Mouse (Mus musculus): ENCODE results near the gene Ankmy2. TPM values are rescaled to one million over a fixed set of nuclear protein-coding genes. Genes with fewer than 3 reads are reported as not detected.
"Not testable (repeated sequence)": the region's sequence is repeated elsewhere in the genome, so short reads cannot be mapped to it uniquely, and the experiment has no call there.

Ankmy2 gene
- polyA plus RNA-seq, 1 experiment from 2014 or later = 26.7 TPM

GRCm38 (mm10) chr12:36177227-36177626, 20.3 kb downstream of the Ankmy2 start:
- H3K4me2 ChIP-seq (ENCODE audit: low read depth, low read length) = no peak overlapping the region
- H3K9ac ChIP-seq (ENCODE audit: low read length) = no peak overlapping the region
- H3K4me1 ChIP-seq (ENCODE audit: control insufficient read depth, insufficient read depth, low read length) = peaks cover under 1% of the 10 kb centered on the region; the same call in 1 of the 2 replicates
- no peak for ATAC-seq (replicated peaks; ENCODE audit: extremely low read depth, insufficient read depth, low FRiP score)
- H3K27me3 ChIP-seq (ENCODE audit: control insufficient read depth, insufficient read depth, low read length) = no peaks in the 10 kb centered on the region
- H3K27ac ChIP-seq (ENCODE audit: low read length) = no peak overlapping the region
- H3K4me3 ChIP-seq (ENCODE audit: low read length) = no peak overlapping the region
- WGBS = 92% methylated on average over 5 of the region's 5 CpGs
- no peaks in the 10 kb centered on the region for H3K9me3 ChIP-seq (replicated peaks; ENCODE audit: control insufficient read depth, low read length)
- H3K36me3 ChIP-seq (ENCODE audit: control insufficient read depth, insufficient read depth) = peaks cover 35% of the 10 kb centered on the region

- ATAC-seq (replicated peaks; ENCODE audit: extremely low read depth, insufficient read depth, low FRiP score) = peak; percentile 78
Measured at GRCm38 (mm10) chr12:36182570-36182969, 25.7 kb downstream of the Ankmy2 start.

GRCm38 (mm10) chr12:36187081-36187480, 30.2 kb downstream of the Ankmy2 start:
- Histone ChIP-seq H3K36me3 (ENCODE audit: control insufficient read depth, insufficient read depth) (peaks cover 44% of the 10 kb centered on the region), H3K9me3 (replicated peaks; ENCODE audit: control insufficient read depth, low read length) (no peaks in the 10 kb centered on the region), H3K4me1 (ENCODE audit: control insufficient read depth, insufficient read depth, low read length) (peaks cover 3% of the 10 kb centered on the region; the same call in 1 of the 2 replicates), H3K4me2 (ENCODE audit: low read depth, low read length) (no peak overlapping the region), H3K9ac (ENCODE audit: low read length) (no peak overlapping the region), H3K27me3 (ENCODE audit: control insufficient read depth, insufficient read depth, low read length) (no peaks in the 10 kb centered on the region), H3K27ac (ENCODE audit: low read length) (no peak overlapping the region), H3K4me3 (ENCODE audit: low read length) (no peak overlapping the region)
- peak; percentile 53; the same call in 1 of the 2 replicates for ATAC-seq (replicated peaks; ENCODE audit: extremely low read depth, insufficient read depth, low FRiP score)
- 70% methylated on average over 6 of the region's 6 CpGs for WGBS

More at GRCm38 (mm10) chr12:36182570-36182969, 25.7 kb downstream of the Ankmy2 start:
- H3K4me3 ChIP-seq (ENCODE audit: low read length) = no peak overlapping the region
- no peak overlapping the region for H3K4me2 ChIP-seq (ENCODE audit: low read depth, low read length)
- H3K9me3 ChIP-seq (replicated peaks; ENCODE audit: control insufficient read depth, low read length) = no peaks in the 10 kb centered on the region
- peak overlapping the region; percentile 70 for H3K27ac ChIP-seq (ENCODE audit: low read length)
- H3K4me1 ChIP-seq (ENCODE audit: control insufficient read depth, insufficient read depth, low read length) = peaks cover 3% of the 10 kb centered on the region; the same call in 1 of the 2 replicates
- H3K36me3 ChIP-seq (ENCODE audit: control insufficient read depth, insufficient read depth) = peaks cover 27% of the 10 kb centered on the region
- H3K27me3 ChIP-seq (ENCODE audit: control insufficient read depth, insufficient read depth, low read length) = no peaks in the 10 kb centered on the region
- WGBS = 55% methylated on average over 6 of the region's 6 CpGs
- H3K9ac ChIP-seq (ENCODE audit: low read length) = no peak overlapping the region

GRCm38 (mm10) chr12:36189610-36190009, 32.7 kb downstream of the Ankmy2 start:
- Histone ChIP-seq H3K4me3 (ENCODE audit: low read length) (no peak overlapping the region), H3K4me2 (ENCODE audit: low read depth, low read length) (no peak overlapping the region), H3K27me3 (ENCODE audit: control insufficient read depth, insufficient read depth, low read length) (no peaks in the 10 kb centered on the region), H3K27ac (ENCODE audit: low read length) (no peak overlapping the region), H3K9me3 (replicated peaks; ENCODE audit: control insufficient read depth, low read length) (no peaks in the 10 kb centered on the region), H3K36me3 (ENCODE audit: control insufficient read depth, insufficient read depth) (peaks cover 48% of the 10 kb centered on the region), H3K4me1 (ENCODE audit: control insufficient read depth, insufficient read depth, low read length) (no peaks in the 10 kb centered on the region), H3K9ac (ENCODE audit: low read length) (no peak overlapping the region)
- WGBS = 92% methylated on average over 3 of the region's 3 CpGs
- no peak for ATAC-seq (replicated peaks; ENCODE audit: extremely low read depth, insufficient read depth, low FRiP score)

GRCm38 (mm10) chr12:36190343-36190742, 33.4 kb downstream of the Ankmy2 start:
- Histone ChIP-seq H3K4me1 (ENCODE audit: control insufficient read depth, insufficient read depth, low read length) (no peaks in the 10 kb centered on the region), H3K4me3 (ENCODE audit: low read length) (no peak overlapping the region), H3K4me2 (ENCODE audit: low read depth, low read length) (no peak overlapping the region), H3K27me3 (ENCODE audit: control insufficient read depth, insufficient read depth, low read length) (no peaks in the 10 kb centered on the region), H3K9ac (ENCODE audit: low read length) (no peak overlapping the region), H3K36me3 (ENCODE audit: control insufficient read depth, insufficient read depth) (peaks cover 54% of the 10 kb centered on the region), H3K9me3 (replicated peaks; ENCODE audit: control insufficient read depth, low read length) (no peaks in the 10 kb centered on the region), H3K27ac (ENCODE audit: low read length) (no peak overlapping the region)
- 84% methylated on average over 5 of the region's 5 CpGs for WGBS
- ATAC-seq (replicated peaks; ENCODE audit: extremely low read depth, insufficient read depth, low FRiP score) = no peak

GRCm38 (mm10) chr12:36194976-36195375, 38.1 kb downstream of the Ankmy2 start:
- peaks cover 8% of the 10 kb centered on the region for H3K9me3 ChIP-seq (replicated peaks; ENCODE audit: control insufficient read depth, low read length)
- no peak overlapping the region for H3K9ac ChIP-seq (ENCODE audit: low read length)
- no peak for ATAC-seq (replicated peaks; ENCODE audit: extremely low read depth, insufficient read depth, low FRiP score)
- H3K4me2 ChIP-seq (ENCODE audit: low read depth, low read length) = no peak overlapping the region
- WGBS = 85% methylated on average over 7 of the region's 7 CpGs
- H3K4me1 ChIP-seq (ENCODE audit: control insufficient read depth, insufficient read depth, low read length) = no peaks in the 10 kb centered on the region
- no peak overlapping the region for H3K27ac ChIP-seq (ENCODE audit: low read length)
- H3K36me3 ChIP-seq (ENCODE audit: control insufficient read depth, insufficient read depth) = peaks cover 54% of the 10 kb centered on the region
- H3K4me3 ChIP-seq (ENCODE audit: low read length) = no peak overlapping the region
- H3K27me3 ChIP-seq (ENCODE audit: control insufficient read depth, insufficient read depth, low read length) = no peaks in the 10 kb centered on the region

- H3K4me3 ChIP-seq (ENCODE audit: low read length); H3K4me1 ChIP-seq (ENCODE audit: control insufficient read depth, insufficient read depth, low read length); H3K9me3 ChIP-seq (replicated peaks; ENCODE audit: control insufficient read depth, low read length); H3K9ac ChIP-seq (ENCODE audit: low read length); H3K4me2 ChIP-seq (ENCODE audit: low read depth, low read length); ATAC-seq (replicated peaks; ENCODE audit: extremely low read depth, insufficient read depth, low FRiP score); H3K27me3 ChIP-seq (ENCODE audit: control insufficient read depth, insufficient read depth, low read length); H3K27ac ChIP-seq (ENCODE audit: low read length); H3K36me3 ChIP-seq (ENCODE audit: control insufficient read depth, insufficient read depth): not testable (repeated sequence)
- WGBS = 58% methylated on average over 5 of the region's 5 CpGs
Measured at GRCm38 (mm10) chr12:36205579-36206119, 48.7 kb downstream of the Ankmy2 start.

- 44% methylated on average over 9 of the region's 9 CpGs for WGBS
- peak overlapping the region; percentile 52 for H3K4me2 ChIP-seq (ENCODE audit: low read depth, low read length)
- ATAC-seq (replicated peaks; ENCODE audit: extremely low read depth, insufficient read depth, low FRiP score) = peak; percentile 73
Measured at GRCm38 (mm10) chr12:36207072-36207799, 50.3 kb downstream of the Ankmy2 start.

GRCm38 (mm10) chr12:36207800-36208148, 50.9 kb downstream of the Ankmy2 start:
- 71% methylated on average over 7 of the region's 7 CpGs for WGBS
- Histone ChIP-seq H3K27me3 (ENCODE audit: control insufficient read depth, insufficient read depth, low read length) (no peaks in the 10 kb centered on the region), H3K4me1 (ENCODE audit: control insufficient read depth, insufficient read depth, low read length) (peaks cover 6% of the 10 kb centered on the region), H3K4me2 (ENCODE audit: low read depth, low read length) (peak overlapping the region; percentile 52), H3K4me3 (ENCODE audit: low read length) (peak overlapping the region; percentile 19; the same call in 1 of the 2 replicates), H3K9ac (ENCODE audit: low read length) (no peak overlapping the region), H3K9me3 (replicated peaks; ENCODE audit: control insufficient read depth, low read length) (no peaks in the 10 kb centered on the region), H3K27ac (ENCODE audit: low read length) (no peak overlapping the region), H3K36me3 (ENCODE audit: control insufficient read depth, insufficient read depth) (no peaks in the 10 kb centered on the region)
- ATAC-seq (replicated peaks; ENCODE audit: extremely low read depth, insufficient read depth, low FRiP score) = no peak

More at GRCm38 (mm10) chr12:36207072-36207799, 50.3 kb downstream of the Ankmy2 start:
- Histone ChIP-seq H3K9ac (ENCODE audit: low read length) (no peak overlapping the region), H3K4me3 (ENCODE audit: low read length) (peak overlapping the region; percentile 19), H3K4me1 (ENCODE audit: control insufficient read depth, insufficient read depth, low read length) (peaks cover 6% of the 10 kb centered on the region), H3K9me3 (replicated peaks; ENCODE audit: control insufficient read depth, low read length) (no peaks in the 10 kb centered on the region), H3K36me3 (ENCODE audit: control insufficient read depth, insufficient read depth) (no peaks in the 10 kb centered on the region), H3K27me3 (ENCODE audit: control insufficient read depth, insufficient read depth, low read length) (no peaks in the 10 kb centered on the region), H3K27ac (ENCODE audit: low read length) (no peak overlapping the region)
